Mouse (Mus musculus) hematopoietic stem cell, adult 5-6 weeks (primary cell): ENCODE data around the gene Foxk2. TPM values are rescaled to one million over a fixed set of nuclear protein-coding genes. Genes with fewer than 3 reads are reported as not detected.
A peak's percentile ranks its signal among the peaks of the same experiment; 100 is the strongest.

Experiments
- ATAC-seq, 2 experiments: fragments of 125-278 bp in 1 of 2; replicated peaks in 1 of 2; 2 replicates each; pipeline ENCODE4 v1.8.0; 2016 to 2017; ENCODE audit warnings: inconsistent platforms in 2 of 2, mild to moderate bottlenecking in 2 of 2, moderate number of reproducible peaks in 2 of 2, low read depth in 1 of 2, moderate TSS enrichment in 1 of 2; ENCODE audit not compliant: low FRiP score in 2 of 2, poor library complexity in 2 of 2, severe bottlenecking in 2 of 2, insufficient read depth in 1 of 2, low TSS enrichment in 1 of 2
- total RNA-seq: library from RNA; stranded (forward); fragments of 172-1452, 232-1000 nt; gene quantifications from 2 replicates; pipeline ENCODE4 v1.2.3, GENCODE M21; 2017

The Foxk2 gene
- total RNA-seq = 20.8 and 34.6 TPM in 2 replicates

GRCm38 (mm10) chr11:121259160-121260100, at the start of gene Foxk2:
TSS of gene Foxk2 (plus strand) at chr11:121259990.
- peak; percentile 88 for ATAC-seq

DNA sequence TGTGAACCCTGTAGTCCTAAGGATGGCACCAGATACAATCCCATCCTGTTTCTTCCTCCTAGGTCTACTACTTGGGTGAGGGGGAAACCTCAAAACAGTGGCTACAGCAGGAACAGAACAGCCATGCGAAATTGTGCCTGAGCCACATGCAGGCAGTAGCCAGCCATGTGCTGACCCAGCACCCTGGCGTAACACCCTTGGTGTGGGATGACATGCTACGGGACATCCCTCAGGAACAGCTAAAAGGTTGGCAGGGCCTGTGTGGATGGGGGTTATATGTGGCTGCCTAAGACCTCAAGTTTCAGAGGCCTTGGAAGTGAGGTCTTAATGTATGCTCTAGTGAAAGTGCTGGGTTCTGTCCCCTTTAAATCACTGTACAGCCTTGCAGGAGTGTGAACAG, 43.0 kb upstream of the Foxk2 start:
- no peak for ATAC-seq

DNA sequence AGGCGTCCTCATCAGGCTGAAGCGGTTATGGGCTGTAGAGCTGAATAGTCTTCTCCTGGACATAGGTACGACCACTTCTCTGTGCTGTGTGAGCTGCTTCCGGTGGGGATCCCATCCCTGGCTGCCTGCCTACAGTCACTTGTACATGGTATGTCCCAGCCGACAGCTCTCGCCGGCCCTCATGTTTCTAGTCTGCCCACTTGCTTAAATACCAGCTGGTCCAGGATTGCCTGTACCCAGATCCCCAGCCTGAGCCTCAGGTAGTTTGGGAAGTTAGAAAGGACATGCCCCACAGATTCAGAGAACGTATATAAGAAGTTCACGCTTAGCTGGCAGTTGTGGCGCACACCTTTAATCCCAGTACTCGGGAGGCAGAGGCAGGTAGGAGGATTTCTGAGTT, 40.0 kb upstream of the Foxk2 start:
- ATAC-seq = no peak

DNA sequence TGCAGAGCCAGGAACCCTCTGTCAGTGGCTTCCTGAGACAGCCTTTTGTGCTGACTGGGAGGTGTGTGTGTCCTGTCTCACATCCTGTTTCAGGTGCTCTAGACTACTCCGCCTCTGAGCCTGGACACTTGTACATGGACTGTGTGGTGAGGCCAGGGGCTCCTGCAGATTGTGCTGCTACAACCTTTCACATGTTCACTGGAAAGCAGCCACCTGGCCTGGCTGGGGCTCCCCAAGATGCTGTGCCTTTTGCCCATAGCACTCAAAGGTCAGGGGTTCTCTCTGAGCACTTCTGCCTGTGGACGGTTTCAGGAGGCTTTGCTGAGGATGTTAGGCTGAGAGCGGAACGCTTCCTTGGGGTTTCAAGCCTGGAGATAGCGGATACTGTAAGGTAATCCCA, 39.0 kb upstream of the Foxk2 start:
- no peak for ATAC-seq

DNA sequence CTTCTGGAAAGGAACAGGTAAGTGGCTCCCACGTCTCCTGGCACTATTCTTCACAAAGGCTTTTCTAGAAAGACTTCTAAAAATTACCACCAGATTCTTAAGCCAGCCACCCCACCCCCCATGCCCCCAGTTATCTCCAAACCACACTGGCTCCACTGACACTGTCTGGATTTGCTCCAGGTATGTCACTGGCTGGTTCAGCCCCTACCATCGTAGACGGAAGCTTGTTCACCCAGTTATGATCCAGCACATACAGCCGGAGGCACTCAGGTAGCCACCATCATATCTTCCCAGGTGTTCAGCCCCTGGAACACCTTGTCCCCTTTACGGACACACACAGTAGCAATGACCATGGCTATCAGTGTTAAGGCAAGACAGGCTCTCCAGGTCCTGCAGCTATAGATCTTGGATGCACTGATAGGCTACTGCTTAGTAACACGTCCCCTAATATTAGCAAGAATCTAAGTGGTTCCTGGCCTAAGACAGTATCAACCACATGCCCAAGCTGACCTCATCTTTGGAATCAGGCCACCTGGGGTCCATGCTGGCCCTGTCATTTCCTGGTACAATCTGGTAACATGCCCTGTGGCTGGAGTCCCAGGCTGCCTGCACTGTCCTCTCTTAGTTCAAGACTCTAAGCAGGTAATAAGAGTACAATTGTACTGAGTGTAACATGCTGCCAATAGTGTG, 38.3 kb upstream of the Foxk2 start:
- no peak for ATAC-seq

DNA sequence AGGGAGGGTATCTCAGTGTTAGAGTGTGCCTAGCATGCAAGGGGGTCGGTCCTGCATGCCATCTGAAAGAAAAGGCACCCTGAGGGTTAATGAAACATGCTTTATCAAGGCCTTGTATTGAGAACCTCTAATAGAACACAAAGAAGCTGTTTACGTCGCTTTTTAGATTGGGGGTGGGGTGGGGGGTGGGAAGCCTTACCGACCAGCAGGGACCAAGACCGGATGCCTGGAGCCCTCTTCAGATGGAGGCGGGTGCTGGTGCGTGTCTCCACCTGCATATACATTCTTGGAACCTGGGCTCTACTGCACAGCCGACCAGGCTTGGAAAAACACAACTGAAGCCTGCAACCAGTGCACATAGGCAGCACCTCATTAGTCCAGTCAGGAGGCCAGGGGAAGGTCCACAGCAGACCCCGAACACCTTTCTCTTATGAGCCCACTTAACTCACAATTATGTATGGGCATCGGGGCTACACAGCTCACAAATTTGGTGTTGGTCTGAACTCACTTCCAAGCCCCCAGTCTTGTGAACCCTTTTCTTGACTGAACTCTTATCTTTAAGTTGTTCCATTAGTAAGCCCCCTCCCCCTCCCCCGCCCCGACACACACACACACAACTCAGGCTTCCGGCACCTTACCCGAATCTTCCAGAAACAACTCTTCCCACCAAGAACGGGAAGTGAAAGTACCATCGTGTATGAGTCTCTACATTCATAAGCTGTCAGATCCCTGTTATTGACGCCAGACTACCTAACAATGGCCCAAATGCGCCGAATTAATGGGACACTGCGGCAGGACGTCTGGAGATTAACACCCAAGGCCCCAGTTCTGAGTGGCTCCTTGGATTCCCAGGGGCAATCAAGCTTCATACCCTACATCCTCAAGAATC, 31.4 kb upstream of the Foxk2 start:
- peak; percentile 29 to 67; a peak in 3 of 4 replicates for ATAC-seq

- peak; percentile 86 to 89 for ATAC-seq
Observed at GRCm38 (mm10) chr11:121229018-121229439, 30.8 kb upstream of the Foxk2 start, which contains the start of gene Cybc1. TSS of gene Cybc1 (minus strand) at chr11:121229322.

GRCm38 (mm10) chr11:121231191-121231590, 28.6 kb upstream of the Foxk2 start:
- no peak for ATAC-seq

DNA sequence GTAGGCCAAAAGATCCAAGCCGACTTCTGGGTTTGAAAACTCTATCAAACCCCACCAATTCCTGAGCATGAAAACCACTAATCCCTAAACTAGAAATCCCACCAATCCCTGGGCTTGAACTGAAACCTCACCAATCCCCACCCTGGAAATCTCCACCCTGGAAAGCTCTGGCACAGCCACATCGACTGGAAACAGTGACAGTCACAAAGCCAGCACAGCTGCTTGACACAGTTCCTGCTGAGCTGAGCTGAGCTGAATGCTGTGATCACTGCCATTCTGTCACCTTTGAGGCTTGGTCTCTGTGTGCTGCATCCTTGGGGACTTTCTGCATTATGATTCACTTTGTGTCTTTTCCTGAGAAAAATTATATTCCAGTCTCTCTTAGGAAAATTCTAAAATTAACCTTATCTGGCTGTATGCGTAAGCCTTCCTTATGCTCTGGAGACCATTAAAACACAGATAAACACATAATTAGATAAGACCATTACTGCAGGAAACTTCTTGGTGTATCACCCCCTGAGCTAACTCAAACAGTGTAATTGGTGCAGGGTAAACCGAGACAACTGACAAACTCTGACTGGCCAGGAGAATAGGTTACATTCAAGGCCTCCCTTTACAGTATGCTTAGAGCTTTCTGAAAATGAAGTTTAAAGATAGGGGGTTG, 28.0 kb upstream of the Foxk2 start:
- no peak for ATAC-seq

- ATAC-seq = no peak
Observed at GRCm38 (mm10) chr11:121232706-121233105, 27.1 kb upstream of the Foxk2 start.

GRCm38 (mm10) chr11:121235475-121236238, 24.1 kb upstream of the Foxk2 start:
- ATAC-seq = no peak

DNA sequence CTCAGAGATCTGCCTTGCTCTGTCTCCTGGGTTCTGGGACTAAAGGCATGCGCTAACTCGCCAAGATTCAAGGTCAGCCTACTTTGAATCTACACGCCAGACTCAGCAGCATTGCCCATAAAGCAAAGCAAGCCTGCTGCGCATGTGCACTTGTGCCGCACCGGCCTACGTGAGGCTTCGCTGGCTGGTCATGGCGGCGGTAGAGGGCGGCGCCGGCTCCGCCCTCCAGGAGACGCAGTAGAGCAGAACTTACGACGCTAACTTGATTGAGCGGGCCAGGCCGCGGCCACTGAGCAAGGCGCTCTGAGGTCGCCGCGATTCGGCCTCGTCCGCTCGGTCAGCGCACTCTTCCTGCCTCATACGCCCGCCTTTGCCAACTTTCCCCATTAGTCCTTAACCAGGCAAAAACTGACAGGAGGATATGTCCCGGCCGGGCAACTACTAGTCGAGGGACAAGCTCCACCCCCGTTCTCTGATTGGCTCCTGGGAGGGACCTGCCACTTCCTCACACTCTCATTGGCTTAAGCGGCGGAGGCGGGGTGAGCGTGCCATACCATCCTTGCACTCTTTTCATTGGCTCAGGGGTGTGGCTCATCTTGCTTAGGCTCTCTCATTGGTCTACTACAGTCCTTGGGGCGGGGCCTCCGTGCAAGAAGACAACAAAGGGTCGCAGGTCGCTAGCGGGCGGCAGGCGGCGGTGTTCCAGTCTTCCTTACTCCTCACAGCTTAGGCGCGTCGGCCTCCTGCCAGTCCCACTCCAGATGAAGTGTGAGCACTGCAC, 23.0 kb upstream of the Foxk2 start, which contains the start of gene Narf:
Narf (plus strand) TSS at position 690 of the 781 bp plus-strand sequence.
- ATAC-seq = peak; percentile 97

DNA sequence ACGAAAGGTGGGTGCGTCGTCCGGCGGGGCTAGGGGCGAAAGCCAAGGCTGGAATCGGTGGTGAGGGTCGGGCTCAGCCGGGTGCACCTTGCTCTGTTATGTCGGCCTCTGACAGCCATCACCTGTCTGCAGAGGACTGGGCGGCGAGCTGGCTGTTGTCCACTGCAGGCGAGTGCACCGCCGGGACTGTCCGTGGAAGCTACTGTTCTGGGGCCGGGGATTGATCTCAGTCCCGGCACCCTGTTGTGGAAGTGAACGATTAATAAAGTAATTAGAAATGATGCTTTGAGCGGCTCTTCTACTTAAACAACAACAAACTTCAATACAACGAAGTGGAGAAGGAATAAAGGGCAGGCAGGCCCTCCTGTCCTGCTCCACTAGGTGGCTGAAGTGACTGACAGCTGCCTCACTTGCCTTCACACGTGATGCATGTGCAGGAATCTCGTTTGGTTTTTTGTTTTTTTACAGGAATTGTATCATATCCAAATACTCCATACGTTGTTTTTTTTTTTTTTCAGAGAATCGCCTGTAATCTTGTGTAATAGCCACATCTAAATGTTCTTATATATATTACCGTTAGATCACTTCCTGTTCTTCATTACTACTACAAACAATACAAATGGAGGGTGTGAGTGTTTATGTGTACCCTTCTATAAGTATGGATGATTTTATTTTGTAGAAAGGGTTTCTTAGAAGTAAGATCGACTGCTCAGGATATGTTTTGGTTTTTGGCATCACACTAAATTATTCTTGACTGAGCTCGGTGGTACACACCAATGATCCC, 22.3 kb upstream of the Foxk2 start:
- ATAC-seq = peak; percentile 9 to 31; a peak in 3 of 4 replicates

DNA sequence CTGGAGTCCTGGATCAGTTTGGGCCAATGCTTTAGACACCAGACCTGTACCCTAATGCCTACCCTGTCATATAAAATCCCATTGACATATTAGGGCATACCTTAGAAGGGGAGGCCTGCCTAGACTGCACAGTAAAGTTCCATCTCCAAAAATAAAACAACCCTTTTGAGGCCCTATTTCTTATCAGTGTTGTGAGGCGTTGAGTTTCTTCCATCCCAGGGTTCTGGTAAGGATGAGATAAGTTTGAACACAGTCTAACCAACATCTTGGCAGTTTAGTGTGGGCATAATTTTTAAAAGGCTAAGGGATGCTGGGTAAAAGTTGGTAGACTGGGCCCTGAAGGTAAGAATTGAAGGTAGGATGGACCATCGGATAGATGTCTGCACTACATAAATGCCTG, 20.1 kb upstream of the Foxk2 start:
- ATAC-seq = no peak

GRCm38 (mm10) chr11:121250196-121250595, 9.6 kb upstream of the Foxk2 start:
- no peak for ATAC-seq
